9 mouse cellular contexts compared by ENCODE assay signal in the genomic region with DNA sequence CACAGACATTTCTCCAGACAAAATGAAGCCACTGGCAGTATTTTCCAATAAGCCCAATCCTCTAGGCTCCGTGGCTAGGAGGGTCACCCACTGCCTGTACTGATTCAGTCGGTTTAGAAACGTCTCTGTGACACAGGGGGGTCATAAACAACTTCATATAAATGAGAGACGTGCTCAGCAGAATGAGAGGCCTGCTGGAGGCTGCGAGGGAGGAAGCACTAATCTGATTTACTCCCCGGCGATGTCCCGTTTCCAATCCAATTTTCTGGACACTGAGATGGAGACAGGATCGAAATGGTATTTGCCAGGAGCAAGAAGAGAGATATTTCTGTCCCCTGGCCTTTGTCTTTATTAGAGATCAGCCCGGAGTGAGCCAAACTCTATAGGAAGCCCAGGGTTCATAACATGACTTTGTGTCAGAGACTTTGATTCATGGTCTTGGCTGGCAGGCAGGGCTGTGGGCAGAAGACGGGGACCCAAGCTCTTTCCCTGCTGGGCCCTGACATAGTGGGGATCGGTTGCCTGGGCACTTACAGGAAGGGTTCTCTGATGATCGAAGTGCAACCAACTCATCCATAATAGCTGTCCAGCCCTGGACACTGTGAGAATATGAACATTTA.
DNase-seq lines count a peak whose midpoint lies in the region; TF ChIP-seq lines count a peak whose summit lies in the region.
"Had no signal": no experiment of that assay in that cellular context is flagged by ENCODE, and none has a peak within 500 bp of the region (broad histone marks: within the 10 kb centered on the region; RNA-seq: fewer than 3 reads in every experiment).

No protein-coding gene starts in this region.

- no peak for DNase-seq in gastrocnemius, adult 2 months
- no peak for DNase-seq in gastrocnemius, adult 8-10 months (ENCODE audit: low spot score in 2 of 2)
- DNase-seq in layer of hippocampus, adult 2 months (ENCODE audit: low spot score in 2 of 2), result no peak
- no peak for DNase-seq in layer of hippocampus, adult 9-11 months
- DNase-seq in B cell, adult 2 months, result peak; percentile 13 to 14
- DNase-seq in embryonic facial prominence, embryonic 10.5 days (ENCODE audit: low spot score), result no peak
- no peak for DNase-seq in spleen, adult 12 weeks (ENCODE audit: low spot score)
- DNase-seq in Muller cell, postnatal 12 days (ENCODE audit: inconsistent ontology term), result no peak
- DNase-seq: kidney, adult 8-10 months had no signal

- H3K36me3 ChIP-seq in embryonic facial prominence, embryonic 10.5 days (replicated peaks), result no peaks in the 10 kb centered on the region

- no peaks in the 10 kb centered on the region for H3K9me3 ChIP-seq in embryonic facial prominence, embryonic 10.5 days

- no peak overlapping the region for H3K4me3 ChIP-seq in gastrocnemius, adult 2 months
- no peak overlapping the region for H3K4me3 ChIP-seq in layer of hippocampus, adult 2 months
- H3K4me3 ChIP-seq in embryonic facial prominence, embryonic 10.5 days, result no peak overlapping the region

- peaks cover 44% of the 10 kb centered on the region for H3K4me1 ChIP-seq in embryonic facial prominence, embryonic 10.5 days

- WGBS in embryonic facial prominence, embryonic 10.5 days, result 71% methylated on average over 13 of the region's 13 CpGs

- intact Hi-C loops in gastrocnemius, adult 2 months (cut with DNase I), result loop anchor here (5.0 kb wide), 1 partner anchor 119 kb away; the partner anchor contains the start of genes Apoh and Prkca

- peak overlapping the region; percentile 53; the same call in 1 of the 2 replicates for H3K27ac ChIP-seq in gastrocnemius, adult 2 months
- H3K27ac ChIP-seq in layer of hippocampus, adult 2 months, result peak overlapping the region; percentile 87
- H3K27ac ChIP-seq in embryonic facial prominence, embryonic 10.5 days (replicated peaks), result peak overlapping the region; percentile 35; the same call in 1 of the 2 replicates

- TF ChIP-seq CTCF in gastrocnemius, adult 2 months (IDR thresholded peaks at IDR 0.05), result no peak
- TF ChIP-seq CTCF in layer of hippocampus, adult 2 months (conservative IDR thresholded peaks at IDR 0.05), result no peak

- no peaks in the 10 kb centered on the region for H3K27me3 ChIP-seq in embryonic facial prominence, embryonic 10.5 days (replicated peaks; ENCODE audit: low read depth, poor library complexity, severe bottlenecking)

Comparison
In these comparisons a context has a peak if more than half of its experiments do, and no peak if none do; other contexts are left out.
1. DNase-seq: peak in B cell, adult 2 months (2 of 2); none in gastrocnemius, adult 2 months (single experiment), gastrocnemius, adult 8-10 months (0 of 2), layer of hippocampus, adult 2 months (0 of 2), layer of hippocampus, adult 9-11 months (single experiment), embryonic facial prominence, embryonic 10.5 days (single experiment), spleen, adult 12 weeks (single experiment) and Muller cell, postnatal 12 days (single experiment).
2. H3K27ac ChIP-seq: peak in every context shown above with its lines; median percentile 87 in layer of hippocampus, adult 2 months; 53 in gastrocnemius, adult 2 months; 35 in embryonic facial prominence, embryonic 10.5 days.